Mouse (Mus musculus) frontal cortex, postnatal 10 days (tissue): Measurements from ENCODE around the gene Lats1.
"Not testable (repeated sequence)": the region's sequence is repeated elsewhere in the genome, so short reads cannot be mapped to it uniquely, and the experiment has no call there.

Source experiments
- DNase-seq, 2 experiments: peaks; one replicate each; pipeline ENCODE4 v3.0.0; 2022; ENCODE audit warnings: low spot score in 2 of 2, mixed read lengths in 1 of 2

Gene Lats1

DNA sequence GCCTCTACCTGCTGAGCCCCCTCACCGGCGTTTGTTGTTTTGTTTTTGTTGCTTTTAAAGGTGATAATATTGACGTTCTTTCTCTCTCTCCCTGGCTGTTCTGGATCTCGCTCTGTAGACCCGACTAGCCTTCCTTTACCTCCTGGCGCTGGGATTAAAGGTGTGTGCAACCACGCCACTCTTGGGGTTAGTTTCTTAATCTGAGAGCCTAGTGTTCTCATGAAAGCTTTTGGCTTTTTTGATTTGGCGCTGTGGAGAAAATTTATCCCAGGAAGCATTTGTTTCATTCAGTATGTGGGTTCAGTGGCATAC, 45.4 kb downstream of the Lats1 start:
- DNase-seq: no peak

GRCm38 (mm10) chr10:7727011-7727410, 46.0 kb downstream of the Lats1 start:
- no peak for DNase-seq

DNA sequence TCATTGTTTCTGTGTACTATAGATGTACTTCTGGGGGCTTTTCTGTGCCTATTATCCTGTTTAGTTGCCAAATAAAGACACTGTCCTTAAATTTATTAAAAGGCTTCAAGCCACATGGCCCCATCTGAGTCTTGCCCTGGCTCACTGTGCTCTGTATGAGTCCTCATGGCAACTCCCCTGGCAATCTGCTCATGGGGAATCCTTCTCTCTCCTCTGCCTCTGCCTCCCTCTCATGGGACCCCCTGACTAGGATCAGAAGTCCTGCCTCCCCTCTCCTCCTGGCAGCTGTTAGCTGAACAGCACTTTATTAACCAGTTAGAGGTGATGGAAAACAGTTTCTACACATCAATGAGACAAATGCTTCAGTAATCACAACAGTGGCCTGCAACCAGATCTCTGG, 50.6 kb downstream of the Lats1 start:
- no peak for DNase-seq

DNA sequence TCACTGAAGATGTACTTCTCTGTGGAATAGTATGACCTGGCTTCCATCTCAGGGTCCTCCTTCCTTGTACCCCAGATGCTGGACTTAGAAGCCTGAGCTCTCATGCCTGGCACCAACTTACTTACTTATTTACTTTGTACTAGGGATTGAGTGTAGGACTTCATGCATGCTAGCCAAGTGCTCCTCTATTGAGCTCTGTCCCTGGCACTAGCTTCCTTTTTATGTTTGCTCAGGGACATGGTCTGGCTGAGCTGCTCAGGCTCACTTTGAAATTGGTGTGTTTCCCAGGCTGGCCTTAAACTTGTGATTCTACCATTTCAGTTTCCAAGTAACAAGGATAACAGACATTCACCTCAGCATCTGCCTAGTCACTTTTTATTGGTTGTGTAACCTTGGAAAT, 56.1 kb downstream of the Lats1 start:
- DNase-seq: no peak

- no peak for DNase-seq
Measured at GRCm38 (mm10) chr10:7737914-7738313, 56.9 kb downstream of the Lats1 start.

DNA sequence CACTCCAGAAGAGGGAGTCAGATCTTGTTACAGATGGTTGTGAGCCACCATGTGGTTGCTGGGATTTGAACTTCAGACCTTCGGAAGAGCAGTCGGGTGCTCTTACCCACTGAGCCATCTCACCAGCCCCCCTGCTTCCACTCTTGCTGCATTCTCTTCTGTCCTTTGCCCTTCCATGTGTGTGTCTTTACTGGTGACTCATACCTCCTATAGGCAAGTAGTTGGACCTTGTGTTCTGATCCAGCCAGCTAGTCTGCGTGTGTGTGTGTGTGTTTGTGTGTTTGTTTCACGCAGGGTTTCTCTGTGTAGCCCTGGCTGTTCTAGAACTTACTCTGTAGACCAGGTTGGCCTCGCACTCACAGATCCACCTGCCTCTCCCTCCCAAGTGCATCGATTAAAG, 64.5 kb downstream of the Lats1 start:
- not testable (repeated sequence) for DNase-seq

- no peak for DNase-seq
Measured at GRCm38 (mm10) chr10:7748752-7749151, 67.7 kb downstream of the Lats1 start.

- DNase-seq: no peak
Measured at GRCm38 (mm10) chr10:7757544-7757943, 76.5 kb downstream of the Lats1 start.
